Mouse (Mus musculus): Measurements from ENCODE around the gene Paf1.
"Not testable (repeated sequence)": the region's sequence is repeated elsewhere in the genome, so short reads cannot be mapped to it uniquely, and the experiment has no call there.

Paf1 gene

GRCm38 (mm10) chr7:28383606-28384005 is 9.1 kb upstream of the Paf1 start:
- no peak for DNase-seq (ENCODE audit: extremely low spot score, low read depth, low spot score)

- no peak for DNase-seq (ENCODE audit: extremely low spot score, low read depth, low spot score)
Observed at GRCm38 (mm10) chr7:28384162-28384561, 8.6 kb upstream of the Paf1 start.

GRCm38 (mm10) chr7:28385196-28385595 is 7.6 kb upstream of the Paf1 start:
- DNase-seq (ENCODE audit: extremely low spot score, low read depth, low spot score): no peak

GRCm38 (mm10) chr7:28386007-28386406 is 6.7 kb upstream of the Paf1 start:
- DNase-seq (ENCODE audit: extremely low spot score, low read depth, low spot score): no peak

GRCm38 (mm10) chr7:28386462-28386861 is 6.3 kb upstream of the Paf1 start:
- no peak for DNase-seq (ENCODE audit: extremely low spot score, low read depth, low spot score)

- DNase-seq (ENCODE audit: extremely low spot score, low read depth, low spot score): not testable (repeated sequence)
Observed at GRCm38 (mm10) chr7:28386877-28387276, 5.9 kb upstream of the Paf1 start.

GRCm38 (mm10) chr7:28387384-28387783 is 5.4 kb upstream of the Paf1 start:
- not testable (repeated sequence) for DNase-seq (ENCODE audit: extremely low spot score, low read depth, low spot score)

- no peak for DNase-seq (ENCODE audit: extremely low spot score, low read depth, low spot score)
Observed at GRCm38 (mm10) chr7:28390331-28390730, 2.4 kb upstream of the Paf1 start.

- no peak for DNase-seq (ENCODE audit: extremely low spot score, low read depth, low spot score)
Observed at GRCm38 (mm10) chr7:28393272-28393951, 661 bp downstream of the Paf1 start.

- no peak for DNase-seq (ENCODE audit: extremely low spot score, low read depth, low spot score)
Observed at GRCm38 (mm10) chr7:28395425-28395824, 2.7 kb downstream of the Paf1 start.

- DNase-seq (ENCODE audit: extremely low spot score, low read depth, low spot score): no peak
Observed at GRCm38 (mm10) chr7:28398000-28398399, 5.2 kb downstream of the Paf1 start.

- DNase-seq (ENCODE audit: extremely low spot score, low read depth, low spot score): no peak
Observed at GRCm38 (mm10) chr7:28398696-28399340, 6.1 kb downstream of the Paf1 start.

GRCm38 (mm10) chr7:28401030-28401429 is 8.3 kb downstream of the Paf1 start:
- DNase-seq (ENCODE audit: extremely low spot score, low read depth, low spot score): no peak

GRCm38 (mm10) chr7:28401942-28402341 is 9.2 kb downstream of the Paf1 start:
- no peak for DNase-seq (ENCODE audit: extremely low spot score, low read depth, low spot score)

GRCm38 (mm10) chr7:28410841-28411475 is 18.2 kb downstream of the Paf1 start:
- no peak for DNase-seq (ENCODE audit: extremely low spot score, low read depth, low spot score)

GRCm38 (mm10) chr7:28412826-28413225 is 20.1 kb downstream of the Paf1 start:
- no peak for DNase-seq (ENCODE audit: extremely low spot score, low read depth, low spot score)

GRCm38 (mm10) chr7:28417368-28417767 is 24.6 kb downstream of the Paf1 start:
- DNase-seq (ENCODE audit: extremely low spot score, low read depth, low spot score): no peak

- no peak for DNase-seq (ENCODE audit: extremely low spot score, low read depth, low spot score)
Observed at GRCm38 (mm10) chr7:28418096-28418670, 25.4 kb downstream of the Paf1 start.

- DNase-seq (ENCODE audit: extremely low spot score, low read depth, low spot score): no peak
Observed at GRCm38 (mm10) chr7:28419416-28419815, 26.7 kb downstream of the Paf1 start.

- no peak for DNase-seq (ENCODE audit: extremely low spot score, low read depth, low spot score)
Observed at GRCm38 (mm10) chr7:28423018-28423417, 30.3 kb downstream of the Paf1 start.

GRCm38 (mm10) chr7:28427738-28428137 is 35.0 kb downstream of the Paf1 start:
- DNase-seq (ENCODE audit: extremely low spot score, low read depth, low spot score): no peak

- no peak for DNase-seq (ENCODE audit: extremely low spot score, low read depth, low spot score)
Observed at GRCm38 (mm10) chr7:28430512-28430911, 37.8 kb downstream of the Paf1 start.

Measured in hindlimb bud, embryonic 11.5 days (tissue).